In the genomic region with DNA sequence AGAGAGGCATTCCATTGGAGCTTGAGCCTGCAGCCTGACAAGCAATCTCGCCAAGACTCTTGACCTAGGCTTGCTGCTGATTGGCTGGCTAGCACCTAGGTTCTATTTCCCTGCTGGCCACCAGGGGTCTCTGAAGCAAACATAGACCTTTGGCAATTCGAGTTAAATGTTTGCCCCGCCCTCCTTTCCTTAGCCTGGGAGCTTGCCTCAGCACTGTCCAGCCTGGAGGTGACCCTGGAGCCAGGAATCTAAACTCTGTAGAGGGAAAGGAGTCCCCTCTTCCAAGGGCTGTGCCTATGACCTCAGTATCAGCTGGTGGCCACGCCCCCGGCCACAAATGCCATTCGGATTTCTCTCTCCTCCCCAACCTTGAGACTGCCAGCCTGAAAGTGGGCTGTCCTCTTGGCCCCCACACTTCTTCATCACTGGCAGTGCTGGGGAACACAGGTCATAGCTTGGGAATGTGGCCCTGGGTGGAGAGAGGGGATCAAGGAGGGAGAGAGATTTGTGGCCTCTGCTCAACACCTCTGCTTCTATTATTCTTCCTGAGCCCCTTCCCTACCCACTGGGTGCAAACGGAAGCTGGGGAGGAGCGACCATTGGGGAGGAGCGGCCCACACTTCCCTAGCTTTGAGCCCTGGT, we compare ENCODE assay signal across 8 mouse cellular contexts. TPM values are rescaled to one million over a fixed set of nuclear protein-coding genes. Genes with fewer than 3 reads are reported as not detected.
A peak's percentile ranks its signal among the peaks of the same experiment; 100 is the strongest.
DNase-seq lines count a peak whose midpoint lies in the region; ATAC-seq lines count a peak whose summit lies in the region.

No protein-coding gene starts in this region.

- WGBS in embryonic facial prominence, embryonic 13.5 days, result 7% methylated on average over 9 of the region's 9 CpGs
- 7% methylated on average over 9 of the region's 9 CpGs for WGBS in heart, embryonic 15.5 days
- WGBS in kidney, embryonic 16.5 days, result 11% methylated on average over 9 of the region's 9 CpGs

- no peak overlapping the region for H3K4me3 ChIP-seq in embryonic facial prominence, embryonic 13.5 days
- 0 out of 2 replicates have a peak overlapping the region, but pooled peaks have one; percentile 50 for H3K4me3 ChIP-seq in heart, embryonic 15.5 days
- no peak overlapping the region for H3K4me3 ChIP-seq in kidney, embryonic 16.5 days (ENCODE audit: low read length)

- DNase-seq in layer of hippocampus, adult 11-12 months (ENCODE audit: low spot score), result peak; percentile 61
- DNase-seq in layer of hippocampus, adult 8-10 months (ENCODE audit: low spot score in 2 of 2), result no peak
- DNase-seq in adrenal gland, postnatal 25 days, result peak; percentile 61
- DNase-seq in lung, postnatal 14 days, result peak; percentile 78
- DNase-seq in skeletal muscle tissue, adult 2 months (ENCODE audit: low read depth, low spot score), result peak; percentile 96

- H3K4me1 ChIP-seq in embryonic facial prominence, embryonic 13.5 days, result peaks cover 26% of the 10 kb centered on the region
- H3K4me1 ChIP-seq in heart, embryonic 15.5 days (replicated peaks), result peaks cover 69% of the 10 kb centered on the region
- H3K4me1 ChIP-seq in kidney, embryonic 16.5 days (ENCODE audit: insufficient read depth, low read length), result peaks cover 32% of the 10 kb centered on the region

- H3K9ac ChIP-seq in embryonic facial prominence, embryonic 13.5 days, result 0 out of 2 replicates have a peak overlapping the region, but pooled peaks have one; percentile 38
- H3K9ac ChIP-seq in heart, embryonic 15.5 days, result peak overlapping the region; percentile 68
- H3K9ac ChIP-seq in kidney, embryonic 16.5 days (replicated peaks; ENCODE audit: low read length), result peak overlapping the region; percentile 63

- peak overlapping the region; percentile 70 for H3K27ac ChIP-seq in embryonic facial prominence, embryonic 13.5 days
- peak overlapping the region; percentile 100 for H3K27ac ChIP-seq in heart, embryonic 15.5 days
- H3K27ac ChIP-seq in kidney, embryonic 16.5 days (ENCODE audit: low read length), result peak overlapping the region; percentile 93

- no peaks in the 10 kb centered on the region for H3K27me3 ChIP-seq in embryonic facial prominence, embryonic 13.5 days
- H3K27me3 ChIP-seq in heart, embryonic 15.5 days, result no peaks in the 10 kb centered on the region
- no peaks in the 10 kb centered on the region for H3K27me3 ChIP-seq in kidney, embryonic 16.5 days (ENCODE audit: insufficient read depth, low read length)

- no peaks in the 10 kb centered on the region for H3K9me3 ChIP-seq in embryonic facial prominence, embryonic 13.5 days
- H3K9me3 ChIP-seq in heart, embryonic 15.5 days (replicated peaks), result no peaks in the 10 kb centered on the region
- H3K9me3 ChIP-seq in kidney, embryonic 16.5 days (ENCODE audit: low read length), result no peaks in the 10 kb centered on the region

- no peak for ATAC-seq in embryonic facial prominence, embryonic 13.5 days (ENCODE audit: insufficient number of reproducible peaks, insufficient read depth, low FRiP score, low TSS enrichment, low read depth)
- peak; percentile 76 for ATAC-seq in heart, embryonic 15.5 days (replicated peaks; ENCODE audit: insufficient number of reproducible peaks, insufficient read depth, low FRiP score, low read depth)
- peak; percentile 80 for ATAC-seq in kidney, embryonic 16.5 days (ENCODE audit: low FRiP score, low TSS enrichment)

- peaks cover 46% of the 10 kb centered on the region for H3K36me3 ChIP-seq in embryonic facial prominence, embryonic 13.5 days
- peaks cover 28% of the 10 kb centered on the region; the same call in 1 of the 2 replicates for H3K36me3 ChIP-seq in heart, embryonic 15.5 days
- peaks cover 35% of the 10 kb centered on the region for H3K36me3 ChIP-seq in kidney, embryonic 16.5 days (ENCODE audit: insufficient read depth, low read length)

- peak overlapping the region; percentile 49; the same call in 1 of the 2 replicates for H3K4me2 ChIP-seq in embryonic facial prominence, embryonic 13.5 days
- peak overlapping the region; percentile 63 for H3K4me2 ChIP-seq in heart, embryonic 15.5 days
- 0 out of 2 replicates have a peak overlapping the region, but pooled peaks have one; percentile 57 for H3K4me2 ChIP-seq in kidney, embryonic 16.5 days (replicated peaks; ENCODE audit: low read depth, low read length)

RNA-seq across cellular contexts. Expression of gene Speg, which starts 23.8 kb away (rescaled TPM):
- 100 to 1,000 TPM; 168 to 185 (median 182) TPM for total RNA-seq in layer of hippocampus, adult 8-10 months (2022)
- 15.8 and 18.1 TPM in 2 replicates for total RNA-seq in adrenal gland, postnatal 25 days (2021)
- 16.1 and 17.0 TPM in 2 replicates for polyA plus RNA-seq in embryonic facial prominence, embryonic 13.5 days (2015; fragmentation: Nextera tagmentation; extraction: Ambion mirVana)
- 44.5 and 54.4 TPM in 2 replicates for polyA plus RNA-seq in heart, embryonic 15.5 days (2015; fragmentation: Nextera tagmentation; extraction: Ambion mirVana)
- 61.4 and 61.5 TPM in 2 replicates for polyA plus RNA-seq in kidney, embryonic 16.5 days (2015; fragmentation: Nextera tagmentation; extraction: Ambion mirVana)

RNA-seq across cellular contexts. Expression of gene Gmppa, which starts 36.8 kb away (rescaled TPM):
- total RNA-seq in layer of hippocampus, adult 8-10 months (2022), result 10 to 100 TPM; 58.3 to 77.2 (median 72.7) TPM
- 78.5 and 82.3 TPM in 2 replicates for total RNA-seq in adrenal gland, postnatal 25 days (2021)
- polyA plus RNA-seq in embryonic facial prominence, embryonic 13.5 days (2015; fragmentation: Nextera tagmentation; extraction: Ambion mirVana), result 74.2 and 83.0 TPM in 2 replicates
- polyA plus RNA-seq in heart, embryonic 15.5 days (2015; fragmentation: Nextera tagmentation; extraction: Ambion mirVana), result 63.9 and 81.8 TPM in 2 replicates
- 91.4 and 91.6 TPM in 2 replicates for polyA plus RNA-seq in kidney, embryonic 16.5 days (2015; fragmentation: Nextera tagmentation; extraction: Ambion mirVana)

RNA-seq across cellular contexts. Expression of gene Des, which starts 38.8 kb away (rescaled TPM):
- total RNA-seq in layer of hippocampus, adult 8-10 months (2022), result 1 to 10 TPM in 3 of 4 experiments, under 1 TPM in 1; 0.60 to 1.9 (median 1.5) TPM
- total RNA-seq in adrenal gland, postnatal 25 days (2021), result 9.3 and 14.1 TPM in 2 replicates
- 9.9 and 13.8 TPM in 2 replicates for polyA plus RNA-seq in embryonic facial prominence, embryonic 13.5 days (2015; fragmentation: Nextera tagmentation; extraction: Ambion mirVana)
- 374 and 419 TPM in 2 replicates for polyA plus RNA-seq in heart, embryonic 15.5 days (2015; fragmentation: Nextera tagmentation; extraction: Ambion mirVana)
- polyA plus RNA-seq in kidney, embryonic 16.5 days (2015; fragmentation: Nextera tagmentation; extraction: Ambion mirVana), result 41.6 and 53.6 TPM in 2 replicates

RNA-seq across cellular contexts. Expression of gene Asic4, which starts 51.4 kb away (rescaled TPM):
- total RNA-seq in layer of hippocampus, adult 8-10 months (2022), result 1 to 10 TPM; 5.8 to 6.6 (median 6.0) TPM
- total RNA-seq in adrenal gland, postnatal 25 days (2021), result 4.8 and 6.9 TPM in 2 replicates
- 0.30 and 0.45 TPM in 2 replicates for polyA plus RNA-seq in embryonic facial prominence, embryonic 13.5 days (2015; fragmentation: Nextera tagmentation; extraction: Ambion mirVana)
- 0.40 and 0.81 TPM in 2 replicates for polyA plus RNA-seq in heart, embryonic 15.5 days (2015; fragmentation: Nextera tagmentation; extraction: Ambion mirVana)
- 1.00 and 1.5 TPM in 2 replicates for polyA plus RNA-seq in kidney, embryonic 16.5 days (2015; fragmentation: Nextera tagmentation; extraction: Ambion mirVana)

Comparison
In these comparisons a context has a peak if more than half of its experiments do, and no peak if none do; other contexts are left out.
1. DNase-seq: peak in layer of hippocampus, adult 11-12 months (single experiment), adrenal gland, postnatal 25 days (single experiment), lung, postnatal 14 days (single experiment) and skeletal muscle tissue, adult 2 months (single experiment); none in layer of hippocampus, adult 8-10 months (0 of 2).
2. Peak in every context shown above with its lines, with median percentiles within 50 percentile points of each other: H3K27ac ChIP-seq, H3K4me2 ChIP-seq and H3K9ac ChIP-seq.